Mouse (Mus musculus): ENCODE data around the gene Npr2. TPM values are rescaled to one million over a fixed set of nuclear protein-coding genes. Genes with fewer than 3 reads are reported as not detected.
"Not testable (repeated sequence)": the region's sequence is repeated elsewhere in the genome, so short reads cannot be mapped to it uniquely, and the experiment has no call there.

The Npr2 gene
- polyA plus RNA-seq, 1 experiment: 38.0 TPM

DNA sequence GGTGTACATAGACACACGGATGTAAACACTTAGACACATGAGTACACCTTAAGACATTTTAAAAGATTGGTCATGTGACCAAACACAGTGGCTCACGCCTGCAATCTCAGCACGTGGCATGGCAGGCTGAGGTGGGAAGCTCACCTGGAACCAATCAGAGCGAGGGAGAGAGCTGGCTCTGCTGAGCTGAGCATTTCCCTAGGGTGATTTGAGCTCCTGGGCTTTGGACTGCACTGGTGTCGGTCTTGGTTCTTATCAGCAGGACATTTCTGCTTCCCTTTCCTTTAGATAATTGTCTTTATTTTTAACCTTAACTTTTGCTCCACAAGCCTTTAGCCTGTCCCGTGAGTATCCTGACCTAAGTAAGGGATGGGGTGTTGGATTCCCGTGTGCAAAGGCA lies 44.1 kb upstream of the Npr2 start:
- H3K4me1 ChIP-seq (ENCODE audit: control insufficient read depth, insufficient read depth, low read length): peaks cover 22% of the 10 kb centered on the region
- TF ChIP-seq CTCF (conservative IDR thresholded peaks at IDR 0.05; ENCODE audit: insufficient read depth, insufficient read length, low read depth, low read length): no peak
- no peak for TF ChIP-seq POLR2A (IDR thresholded peaks at IDR 0.05; ENCODE audit: low read depth, low read length)
- DNase-seq: peak; percentile 69
- H3K36me3 ChIP-seq (ENCODE audit: control insufficient read depth, insufficient read depth, low read length): no peaks in the 10 kb centered on the region
- no peak overlapping the region for H3K4me3 ChIP-seq (ENCODE audit: insufficient read depth, low read depth, low read length)
- H3K27ac ChIP-seq (ENCODE audit: insufficient read depth, low read depth, low read length): peak overlapping the region; percentile 58; the same call in 1 of the 2 replicates
- 48% methylated on average over 7 of the region's 7 CpGs for WGBS
- no peaks in the 10 kb centered on the region for H3K27me3 ChIP-seq (replicated peaks; ENCODE audit: control insufficient read depth, insufficient read depth, low read length)

DNA sequence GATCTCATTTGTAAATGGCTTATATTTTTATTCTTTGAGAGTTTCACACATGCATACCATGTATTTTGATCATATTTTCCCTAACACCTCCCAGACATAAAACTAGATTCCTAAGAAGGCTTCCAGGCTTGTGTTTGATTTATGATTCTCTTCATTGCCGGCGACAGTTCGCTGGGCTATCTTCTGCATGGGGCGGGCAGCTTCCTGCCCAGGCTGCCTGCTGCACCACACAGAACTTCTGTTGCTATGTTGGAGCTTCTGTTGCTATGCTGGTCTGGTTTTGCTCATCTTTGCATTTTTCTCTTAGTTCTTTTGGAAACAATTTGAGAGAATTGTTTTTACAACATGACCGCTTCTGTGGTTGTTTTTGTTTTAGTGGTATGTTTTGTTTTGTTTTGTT lies 40.2 kb upstream of the Npr2 start:
- peaks cover 5% of the 10 kb centered on the region for H3K4me1 ChIP-seq (ENCODE audit: control insufficient read depth, insufficient read depth, low read length)
- DNase-seq: peak; percentile 51
- WGBS: 35% methylated on average over 5 of the region's 5 CpGs

DNA sequence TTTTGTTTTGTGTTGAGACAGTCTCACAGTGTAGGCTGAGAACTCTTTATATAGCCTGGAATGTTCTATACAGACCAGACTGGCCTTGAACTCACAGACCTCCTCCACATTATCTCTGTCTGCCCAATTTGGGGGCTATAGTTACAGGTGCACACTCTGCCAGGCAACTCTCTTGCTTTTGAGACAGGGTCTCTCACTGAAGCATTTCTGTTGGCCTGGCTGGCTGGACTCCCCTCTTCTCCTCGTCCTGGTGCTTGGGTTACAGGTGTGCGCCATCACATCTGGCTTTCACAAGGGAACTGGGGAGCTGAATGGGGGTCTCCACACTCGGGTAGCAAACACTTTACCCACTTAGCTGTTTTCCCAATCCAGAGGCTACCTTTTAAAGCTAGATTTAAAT lies 39.8 kb upstream of the Npr2 start:
- Histone ChIP-seq H3K4me3 (ENCODE audit: insufficient read depth, low read depth, low read length) (no peak overlapping the region), H3K27ac (ENCODE audit: insufficient read depth, low read depth, low read length) (no peak overlapping the region), H3K36me3 (ENCODE audit: control insufficient read depth, insufficient read depth, low read length) (no peaks in the 10 kb centered on the region), H3K27me3 (replicated peaks; ENCODE audit: control insufficient read depth, insufficient read depth, low read length) (no peaks in the 10 kb centered on the region), H3K4me1 (ENCODE audit: control insufficient read depth, insufficient read depth, low read length) (peaks cover under 1% of the 10 kb centered on the region; the same call in 1 of the 2 replicates)
- DNase-seq: no peak
- TF ChIP-seq POLR2A (IDR thresholded peaks at IDR 0.05; ENCODE audit: low read depth, low read length): no peak
- no peak for TF ChIP-seq CTCF (conservative IDR thresholded peaks at IDR 0.05; ENCODE audit: insufficient read depth, insufficient read length, low read depth, low read length)
- 76% methylated on average over 3 of the region's 3 CpGs for WGBS

More for the DNA sequence above, 40.2 kb upstream of the Npr2 start:
- TF ChIP-seq POLR2A (IDR thresholded peaks at IDR 0.05; ENCODE audit: low read depth, low read length) (no peak), CTCF (conservative IDR thresholded peaks at IDR 0.05; ENCODE audit: insufficient read depth, insufficient read length, low read depth, low read length) (no peak)
- Histone ChIP-seq H3K27ac (ENCODE audit: insufficient read depth, low read depth, low read length) (no peak overlapping the region), H3K4me3 (ENCODE audit: insufficient read depth, low read depth, low read length) (no peak overlapping the region), H3K27me3 (replicated peaks; ENCODE audit: control insufficient read depth, insufficient read depth, low read length) (no peaks in the 10 kb centered on the region), H3K36me3 (ENCODE audit: control insufficient read depth, insufficient read depth, low read length) (no peaks in the 10 kb centered on the region)

DNA sequence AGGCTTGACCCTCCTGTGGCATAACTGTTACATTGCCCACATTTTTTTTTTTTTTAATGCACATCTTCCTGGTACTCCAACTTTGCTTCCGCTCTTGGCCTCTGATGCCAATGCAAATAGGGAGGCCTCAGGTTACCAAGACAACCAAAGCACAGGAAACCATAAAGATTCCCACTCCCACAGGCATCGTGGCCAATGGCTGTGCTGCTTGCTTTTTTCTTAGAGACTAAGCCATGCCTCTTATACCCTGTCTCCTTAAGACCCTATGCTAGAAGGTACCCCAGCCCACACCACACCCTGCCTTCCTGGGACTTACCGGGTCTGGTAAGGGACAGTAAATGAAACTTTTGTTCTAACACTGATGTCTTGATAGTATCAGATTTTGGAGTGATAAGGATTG lies 38.3 kb upstream of the Npr2 start:
- Histone ChIP-seq H3K27me3 (replicated peaks; ENCODE audit: control insufficient read depth, insufficient read depth, low read length) (no peaks in the 10 kb centered on the region), H3K4me3 (ENCODE audit: insufficient read depth, low read depth, low read length) (no peak overlapping the region), H3K4me1 (ENCODE audit: control insufficient read depth, insufficient read depth, low read length) (no peaks in the 10 kb centered on the region), H3K36me3 (ENCODE audit: control insufficient read depth, insufficient read depth, low read length) (no peaks in the 10 kb centered on the region), H3K27ac (ENCODE audit: insufficient read depth, low read depth, low read length) (no peak overlapping the region)
- no peak for DNase-seq
- TF ChIP-seq CTCF (conservative IDR thresholded peaks at IDR 0.05; ENCODE audit: insufficient read depth, insufficient read length, low read depth, low read length): no peak
- no peak for TF ChIP-seq POLR2A (IDR thresholded peaks at IDR 0.05; ENCODE audit: low read depth, low read length)
- whole genome bisulfite sequencing: 55% methylated on average over 3 of the region's 3 CpGs

DNA sequence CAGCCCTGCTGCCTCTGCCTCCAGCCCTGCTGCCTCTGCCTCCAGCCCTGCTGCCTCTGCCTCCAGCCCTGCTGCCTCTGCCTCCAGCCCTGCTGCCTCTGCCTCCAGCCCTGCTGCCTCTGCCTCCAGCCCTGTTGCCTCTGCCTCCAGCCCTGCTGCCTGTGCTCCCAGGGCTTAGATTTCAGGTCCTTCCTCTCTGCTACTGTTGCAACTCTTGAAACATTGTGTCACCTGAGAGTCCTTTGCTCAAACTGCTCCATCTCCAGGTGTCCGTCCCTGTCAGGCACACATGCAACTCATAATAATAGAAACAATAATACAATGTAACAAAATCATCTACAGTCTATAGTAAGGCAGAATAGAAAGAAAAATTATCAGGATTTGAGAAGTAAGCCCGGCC lies 35.1 kb upstream of the Npr2 start:
- 80% methylated on average over 2 of the region's 2 CpGs for WGBS
- H3K4me3 ChIP-seq (ENCODE audit: insufficient read depth, low read depth, low read length); H3K27me3 ChIP-seq (replicated peaks; ENCODE audit: control insufficient read depth, insufficient read depth, low read length); H3K4me1 ChIP-seq (ENCODE audit: control insufficient read depth, insufficient read depth, low read length); DNase-seq; H3K36me3 ChIP-seq (ENCODE audit: control insufficient read depth, insufficient read depth, low read length); H3K27ac ChIP-seq (ENCODE audit: insufficient read depth, low read depth, low read length): not testable (repeated sequence)

DNA sequence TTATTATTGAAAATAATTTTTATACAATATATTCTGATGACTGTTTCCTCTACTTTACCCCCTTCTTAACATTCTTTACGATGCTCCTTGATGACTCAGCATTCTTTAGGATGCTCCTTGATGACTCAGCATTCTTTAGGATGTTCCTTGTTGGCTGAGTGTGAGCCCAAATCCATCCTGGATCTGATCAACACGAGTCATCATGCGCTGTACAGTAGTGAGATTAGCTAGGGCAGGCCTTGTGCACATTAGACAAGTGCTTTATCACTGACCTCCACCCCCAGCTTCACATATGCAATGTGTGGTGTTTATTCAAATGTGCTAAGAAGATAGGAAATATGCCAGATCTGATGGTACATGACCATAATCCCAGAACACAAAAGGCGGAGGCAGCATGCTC lies 33.5 kb upstream of the Npr2 start:
- no peaks in the 10 kb centered on the region for H3K36me3 ChIP-seq (ENCODE audit: control insufficient read depth, insufficient read depth, low read length)
- H3K4me3 ChIP-seq (ENCODE audit: insufficient read depth, low read depth, low read length): no peak overlapping the region
- TF ChIP-seq POLR2A (IDR thresholded peaks at IDR 0.05; ENCODE audit: low read depth, low read length): no peak
- no peaks in the 10 kb centered on the region for H3K4me1 ChIP-seq (ENCODE audit: control insufficient read depth, insufficient read depth, low read length)
- no peaks in the 10 kb centered on the region for H3K27me3 ChIP-seq (replicated peaks; ENCODE audit: control insufficient read depth, insufficient read depth, low read length)
- 79% methylated on average over 4 of the region's 4 CpGs for WGBS
- H3K27ac ChIP-seq (ENCODE audit: insufficient read depth, low read depth, low read length): no peak overlapping the region
- no peak for DNase-seq

DNA sequence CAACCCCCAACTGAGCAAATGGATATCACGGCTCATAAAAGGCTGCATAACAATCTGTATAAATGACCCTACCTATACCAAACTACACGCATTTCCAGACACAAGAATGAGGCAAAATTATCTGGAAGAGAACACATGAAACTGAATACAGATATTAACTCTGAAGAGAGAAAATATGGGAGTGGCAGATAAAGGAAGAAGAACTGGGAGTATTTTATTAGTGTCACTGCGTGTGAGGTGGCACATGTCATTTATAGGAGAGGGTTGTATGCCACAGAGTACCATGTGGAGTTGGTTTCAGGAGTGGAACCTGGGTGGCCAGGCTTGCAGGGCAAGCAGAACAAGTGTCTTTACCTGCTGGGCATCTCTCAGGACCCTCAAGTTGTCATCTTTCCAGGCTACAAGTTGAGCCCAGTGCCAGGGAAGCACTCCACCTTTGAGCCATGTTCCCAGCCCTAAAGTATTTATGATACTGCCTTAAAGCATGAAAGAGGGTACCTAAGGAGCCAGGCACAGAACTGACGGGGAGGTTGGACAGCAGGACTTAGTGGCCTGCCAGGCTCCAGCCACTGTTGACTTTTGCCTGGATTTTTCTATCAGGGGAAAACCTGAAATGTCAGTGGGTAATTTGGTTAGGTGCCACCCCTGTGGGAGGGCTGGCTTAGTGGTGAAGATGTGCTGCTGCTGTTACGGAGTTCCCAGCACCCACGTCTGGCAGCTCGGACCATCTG lies 32.9 kb upstream of the Npr2 start:
- no peak overlapping the region for H3K4me3 ChIP-seq (ENCODE audit: insufficient read depth, low read depth, low read length)
- no peak for DNase-seq
- H3K4me1 ChIP-seq (ENCODE audit: control insufficient read depth, insufficient read depth, low read length): no peaks in the 10 kb centered on the region
- 87% methylated on average over 7 of the region's 7 CpGs for WGBS
- TF ChIP-seq CTCF (conservative IDR thresholded peaks at IDR 0.05; ENCODE audit: insufficient read depth, insufficient read length, low read depth, low read length): no peak
- no peak for TF ChIP-seq POLR2A (IDR thresholded peaks at IDR 0.05; ENCODE audit: low read depth, low read length)
- no peak overlapping the region for H3K27ac ChIP-seq (ENCODE audit: insufficient read depth, low read depth, low read length)
- H3K36me3 ChIP-seq (ENCODE audit: control insufficient read depth, insufficient read depth, low read length): no peaks in the 10 kb centered on the region
- H3K27me3 ChIP-seq (replicated peaks; ENCODE audit: control insufficient read depth, insufficient read depth, low read length): no peaks in the 10 kb centered on the region
